Mouse (Mus musculus) NIH3T3 (cell line): ENCODE results near the gene Gm13275.
"Not testable (repeated sequence)": the region's sequence is repeated elsewhere in the genome, so short reads cannot be mapped to it uniquely, and the experiment has no call there.

Experiments
- DNase-seq: peaks from one replicate; pipeline ENCODE4 v3.0.0-alpha.2; 2012; ENCODE audit warnings: low read depth

Gm13275 gene

DNA sequence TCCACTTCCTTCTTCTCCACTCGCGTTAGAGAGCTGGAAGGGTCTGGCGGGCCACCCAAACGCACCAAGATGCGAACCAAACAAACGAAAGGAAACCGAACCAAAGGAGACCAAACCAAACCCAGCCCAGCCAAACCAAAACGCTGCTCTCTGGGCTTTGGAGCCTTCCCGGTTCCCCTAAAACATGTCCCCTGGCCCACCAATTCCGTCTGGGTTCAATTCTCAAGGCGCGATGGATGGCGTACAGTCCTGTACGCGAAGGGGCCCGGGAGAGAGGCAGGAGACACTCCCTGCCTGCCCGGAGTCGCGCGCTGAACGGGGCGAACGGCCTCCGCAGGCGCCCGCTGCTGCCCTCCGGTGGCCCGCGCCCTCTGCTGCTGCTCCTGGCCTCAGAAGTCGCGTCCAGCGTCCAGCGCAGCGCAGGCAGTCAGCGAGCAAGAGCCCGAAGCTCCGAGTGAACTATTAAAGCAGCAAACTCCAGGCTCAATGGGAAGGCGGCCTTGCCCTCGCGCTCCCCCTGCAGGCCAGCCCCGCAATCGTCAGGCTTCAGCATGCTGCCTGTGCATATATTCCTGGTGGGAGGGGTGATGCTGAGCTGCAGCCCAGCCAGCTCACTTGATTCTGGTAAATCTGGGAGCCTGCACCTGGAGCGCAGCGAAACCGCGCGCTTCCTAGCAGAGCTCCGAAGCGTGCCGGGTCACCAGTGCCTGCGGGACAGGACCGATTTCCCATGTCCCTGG, at the start of gene Gm13275:
Gm13275 (plus strand) TSS at position 552 of the 740 bp plus-strand sequence.
- not testable (repeated sequence) for DNase-seq

DNA sequence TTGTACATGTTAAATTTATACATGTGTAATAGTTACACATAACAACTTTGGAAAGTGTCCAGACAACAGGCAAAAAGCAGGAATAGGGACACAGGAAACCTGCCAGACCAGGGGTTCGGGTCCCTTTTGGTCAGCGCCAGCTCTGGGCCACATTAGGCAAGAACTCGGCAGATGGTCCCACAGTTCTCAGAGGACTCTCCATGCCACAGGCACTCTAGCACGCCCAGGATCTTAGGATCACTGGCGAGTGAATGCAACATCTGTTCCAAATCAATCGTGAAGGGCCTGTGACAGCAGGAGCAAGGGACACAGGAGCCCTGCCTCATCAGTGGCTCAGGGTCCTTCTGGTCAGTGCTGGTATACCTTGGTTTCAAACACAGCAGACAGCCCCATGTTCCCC, 44.4 kb upstream of the Gm13275 start:
- DNase-seq, result no peak

GRCm38 (mm10) chr4:88754818-88755340, 39.4 kb upstream of the Gm13275 start, which contains the start of gene Gm13271:
Gm13271 (plus strand) TSS chr4:88754868.
- DNase-seq, result not testable (repeated sequence)

GRCm38 (mm10) chr4:88756581-88757513, 37.4 kb upstream of the Gm13275 start:
- DNase-seq, result peak; percentile 52

- DNase-seq, result peak; percentile 94
Observed at GRCm38 (mm10) chr4:88757628-88758031, 36.7 kb upstream of the Gm13275 start.

GRCm38 (mm10) chr4:88758751-88759150, 35.5 kb upstream of the Gm13275 start:
- DNase-seq, result not testable (repeated sequence)

DNA sequence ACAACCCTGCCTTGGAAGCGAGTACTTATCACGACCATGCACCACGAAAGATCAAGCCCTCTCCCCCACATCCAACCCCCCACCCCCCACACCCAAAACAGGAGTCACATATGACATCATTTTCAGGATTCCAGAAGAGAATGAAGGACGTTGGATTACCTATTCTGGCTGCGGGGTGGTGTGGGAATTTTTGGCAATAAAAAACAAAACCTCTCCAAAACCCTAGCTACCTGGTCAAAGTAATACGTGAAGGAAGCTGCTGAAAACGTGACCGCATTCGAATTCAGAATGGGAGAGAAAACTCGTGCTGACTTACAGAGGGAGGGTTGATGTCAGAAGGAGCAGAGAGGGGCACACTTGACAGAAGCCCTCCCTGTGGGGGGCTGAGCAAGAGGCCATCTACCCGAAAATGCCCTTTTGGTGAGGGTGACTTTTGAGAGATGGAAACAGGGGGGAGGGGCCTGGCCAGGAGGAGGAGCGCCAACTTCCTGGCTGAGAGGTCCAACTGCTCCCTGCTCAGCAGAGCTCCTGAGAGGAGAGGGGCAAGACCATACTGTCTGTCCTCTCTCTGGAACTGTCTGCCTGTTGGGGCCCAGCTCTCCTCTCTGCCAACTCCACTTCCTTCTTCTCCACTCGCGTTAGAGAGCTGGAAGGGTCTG, 34.5 kb upstream of the Gm13275 start, which contains the start of gene Gm13283:
Gm13283 (plus strand) TSS at position 510 of the 659 bp plus-strand sequence.
- DNase-seq, result not testable (repeated sequence)

- DNase-seq, result peak; percentile 91
Observed at GRCm38 (mm10) chr4:88760431-88760830, 33.9 kb upstream of the Gm13275 start.

- DNase-seq, result not testable (repeated sequence)
Observed at GRCm38 (mm10) chr4:88761776-88762175, 32.5 kb upstream of the Gm13275 start.

DNA sequence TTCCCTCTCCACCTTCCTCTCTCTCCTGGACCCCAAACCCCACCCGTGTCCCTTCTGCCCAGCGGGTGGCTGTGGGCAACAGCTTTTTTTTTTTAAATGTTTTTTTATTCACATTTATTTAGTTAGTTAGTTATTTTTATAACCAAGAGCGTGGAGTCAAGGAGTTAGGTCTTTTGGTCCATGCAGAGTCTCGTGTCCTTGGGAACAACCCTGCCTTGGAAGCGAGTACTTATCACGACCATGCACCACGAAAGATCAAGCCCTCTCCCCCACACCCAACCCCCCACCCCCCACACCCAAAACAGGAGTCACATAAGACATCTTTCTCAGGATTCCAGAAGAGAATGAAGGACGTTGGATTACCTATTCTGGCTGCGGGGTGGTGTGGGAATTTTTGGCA, 31.9 kb upstream of the Gm13275 start:
- not testable (repeated sequence) for DNase-seq

DNA sequence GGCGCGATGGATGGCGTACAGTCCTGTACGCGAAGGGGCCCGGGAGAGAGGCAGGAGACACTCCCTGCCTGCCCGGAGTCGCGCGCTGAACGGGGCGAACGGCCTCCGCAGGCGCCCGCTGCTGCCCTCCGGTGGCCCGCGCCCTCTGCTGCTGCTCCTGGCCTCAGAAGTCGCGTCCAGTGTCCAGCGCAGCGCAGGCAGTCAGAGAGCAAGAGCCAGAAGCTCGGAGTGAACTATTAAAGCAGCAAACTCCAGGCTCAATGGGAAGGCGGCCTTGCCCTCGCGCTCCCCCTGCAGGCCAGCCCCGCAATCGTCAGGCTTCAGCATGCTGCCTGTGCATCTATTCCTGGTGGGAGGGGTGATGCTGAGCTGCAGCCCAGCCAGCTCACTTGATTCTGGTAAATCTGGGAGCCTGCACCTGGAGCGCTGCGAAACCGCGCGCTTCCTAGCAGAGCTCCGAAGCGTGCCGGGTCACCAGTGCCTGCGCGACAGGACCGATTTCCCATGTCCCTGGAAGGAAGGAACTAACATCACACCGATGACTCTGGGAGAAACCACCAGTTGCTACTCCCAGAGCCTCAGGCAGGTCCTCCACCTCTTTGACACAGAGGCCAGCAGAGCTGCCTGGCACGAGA, 30.8 kb upstream of the Gm13275 start:
- DNase-seq, result peak; percentile 89

GRCm38 (mm10) chr4:88773534-88773933, 20.8 kb upstream of the Gm13275 start, which contains the start of gene Gm13290:
Gm13290 (plus strand) TSS chr4:88773834.
- DNase-seq, result not testable (repeated sequence)

GRCm38 (mm10) chr4:88776622-88777021, 17.7 kb upstream of the Gm13275 start, which contains the start of gene Gm13289:
Gm13289 (plus strand) TSS chr4:88776922.
- not testable (repeated sequence) for DNase-seq

DNA sequence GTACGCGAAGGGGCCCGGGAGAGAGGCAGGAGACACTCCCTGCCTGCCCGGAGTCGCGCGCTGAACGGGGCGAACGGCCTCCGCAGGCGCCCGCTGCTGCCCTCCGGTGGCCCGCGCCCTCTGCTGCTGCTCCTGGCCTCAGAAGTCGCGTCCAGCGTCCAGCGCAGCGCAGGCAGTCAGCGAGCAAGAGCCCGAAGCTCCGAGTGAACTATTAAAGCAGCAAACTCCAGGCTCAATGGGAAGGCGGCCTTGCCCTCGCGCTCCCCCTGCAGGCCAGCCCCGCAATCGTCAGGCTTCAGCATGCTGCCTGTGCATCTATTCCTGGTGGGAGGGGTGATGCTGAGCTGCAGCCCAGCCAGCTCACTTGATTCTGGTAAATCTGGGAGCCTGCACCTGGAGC, 14.7 kb upstream of the Gm13275 start, which contains the start of gene Gm13272:
Gm13272 (plus strand) TSS at position 301 of the 400 bp plus-strand sequence.
- DNase-seq, result not testable (repeated sequence)

DNA sequence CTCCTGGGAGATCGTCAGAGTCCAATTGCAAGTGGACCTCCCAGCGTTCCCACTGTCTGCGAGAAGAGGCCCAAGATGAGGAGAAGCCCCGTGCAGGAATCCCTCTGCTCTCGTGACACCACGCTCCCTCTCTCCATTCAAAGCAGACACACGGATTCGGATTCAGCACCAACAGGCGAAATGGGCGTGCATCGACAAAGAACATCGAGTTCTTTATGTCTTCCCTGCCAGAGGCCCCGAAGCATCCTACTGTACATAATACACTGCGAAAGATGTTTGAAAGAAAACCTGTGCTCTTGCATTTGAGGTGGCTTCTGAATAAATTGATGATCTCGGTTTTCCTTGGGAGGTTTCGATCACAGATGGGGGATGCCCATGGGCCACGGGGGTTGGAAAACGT, 14.0 kb upstream of the Gm13275 start:
- DNase-seq, result not testable (repeated sequence)

- not testable (repeated sequence) for DNase-seq
Observed at GRCm38 (mm10) chr4:88781831-88782230, 12.5 kb upstream of the Gm13275 start, which contains the start of gene Ifnz. Ifnz (plus strand) TSS chr4:88782131.

- not testable (repeated sequence) for DNase-seq
Observed at GRCm38 (mm10) chr4:88782335-88782734, 12.0 kb upstream of the Gm13275 start.

- not testable (repeated sequence) for DNase-seq
Observed at GRCm38 (mm10) chr4:88785409-88785808, 8.9 kb upstream of the Gm13275 start, which contains the start of gene Gm13276. Gm13276 (plus strand) TSS chr4:88785709.

DNA sequence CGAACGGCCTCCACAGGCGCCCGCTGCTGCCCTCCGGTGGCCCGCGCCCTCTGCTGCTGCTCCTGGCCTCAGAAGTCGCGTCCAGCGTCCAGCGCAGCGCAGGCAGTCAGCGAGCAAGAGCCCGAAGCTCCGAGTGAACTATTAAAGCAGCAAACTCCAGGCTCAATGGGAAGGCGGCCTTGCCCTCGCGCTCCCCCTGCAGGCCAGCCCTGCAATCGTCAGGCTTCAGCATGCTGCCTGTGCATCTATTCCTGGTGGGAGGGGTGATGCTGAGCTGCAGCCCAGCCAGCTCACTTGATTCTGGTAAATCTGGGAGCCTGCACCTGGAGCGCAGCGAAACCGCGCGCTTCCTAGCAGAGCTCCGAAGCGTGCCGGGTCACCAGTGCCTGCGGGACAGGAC, 5.9 kb upstream of the Gm13275 start, which contains the start of gene Gm13277:
Gm13277 (plus strand) TSS at position 231 of the 400 bp plus-strand sequence.
- not testable (repeated sequence) for DNase-seq

DNA sequence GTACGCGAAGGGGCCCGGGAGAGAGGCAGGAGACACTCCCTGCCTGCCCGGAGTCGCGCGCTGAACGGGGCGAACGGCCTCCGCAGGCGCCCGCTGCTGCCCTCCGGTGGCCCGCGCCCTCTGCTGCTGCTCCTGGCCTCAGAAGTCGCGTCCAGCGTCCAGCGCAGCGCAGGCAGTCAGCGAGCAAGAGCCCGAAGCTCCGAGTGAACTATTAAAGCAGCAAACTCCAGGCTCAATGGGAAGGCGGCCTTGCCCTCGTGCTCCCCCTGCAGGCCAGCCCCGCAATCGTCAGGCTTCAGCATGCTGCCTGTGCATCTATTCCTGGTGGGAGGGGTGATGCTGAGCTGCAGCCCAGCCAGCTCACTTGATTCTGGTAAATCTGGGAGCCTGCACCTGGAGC, 3.0 kb upstream of the Gm13275 start, which contains the start of gene Gm13278:
Gm13278 (plus strand) TSS at position 301 of the 400 bp plus-strand sequence.
- DNase-seq, result not testable (repeated sequence)
